Mouse (Mus musculus) embryo, embryonic 10.5 days (tissue): ENCODE data around the gene Skp1a.
"Not testable (repeated sequence)": the region's sequence is repeated elsewhere in the genome, so short reads cannot be mapped to it uniquely, and the experiment has no call there.

ENCODE experiments used
- DNase-seq: peaks from one replicate; pipeline ENCODE4 v3.0.0-alpha.2; 2015; ENCODE audit warnings: low spot score

Skp1a gene

GRCm38 (mm10) chr11:52231606-52232541 lies at the start of gene Skp1a:
TSS of gene Skp1a (plus strand) at chr11:52231995.
- DNase-seq = peak; percentile 92

- not testable (repeated sequence) for DNase-seq
Measured at GRCm38 (mm10) chr11:52196496-52197023, 35.2 kb upstream of the Skp1a start.

- no peak for DNase-seq
Measured at GRCm38 (mm10) chr11:52213887-52214286, 17.9 kb upstream of the Skp1a start, which contains the start of gene Olfr1371. TSS of gene Olfr1371 (minus strand) at chr11:52213987.

- peak; percentile 85 for DNase-seq
Measured at GRCm38 (mm10) chr11:52220282-52220681, 11.5 kb upstream of the Skp1a start.

GRCm38 (mm10) chr11:52221921-52222320 lies 9.9 kb upstream of the Skp1a start:
- not testable (repeated sequence) for DNase-seq

- peak; percentile 23 for DNase-seq
Measured at GRCm38 (mm10) chr11:52222891-52223290, 8.9 kb upstream of the Skp1a start.

- DNase-seq = peak; percentile 24
Measured at GRCm38 (mm10) chr11:52223968-52224682, 7.7 kb upstream of the Skp1a start.

- DNase-seq = no peak
Measured at GRCm38 (mm10) chr11:52225986-52226599, 5.7 kb upstream of the Skp1a start.

GRCm38 (mm10) chr11:52227053-52227452 lies 4.7 kb upstream of the Skp1a start:
- no peak for DNase-seq

GRCm38 (mm10) chr11:52227466-52228226 lies 4.1 kb upstream of the Skp1a start:
- DNase-seq = no peak

- DNase-seq = no peak
Measured at GRCm38 (mm10) chr11:52228722-52229448, 2.9 kb upstream of the Skp1a start.

GRCm38 (mm10) chr11:52230694-52231093 lies 1.1 kb upstream of the Skp1a start:
- no peak for DNase-seq

GRCm38 (mm10) chr11:52233043-52233653 lies 1.4 kb downstream of the Skp1a start:
- no peak for DNase-seq

- no peak for DNase-seq
Measured at GRCm38 (mm10) chr11:52233906-52234305, 2.1 kb downstream of the Skp1a start.

GRCm38 (mm10) chr11:52234509-52234908 lies 2.7 kb downstream of the Skp1a start:
- DNase-seq = no peak

GRCm38 (mm10) chr11:52240898-52241542 lies 9.2 kb downstream of the Skp1a start:
- DNase-seq = no peak

GRCm38 (mm10) chr11:52249452-52249851 lies 17.7 kb downstream of the Skp1a start:
- DNase-seq = no peak

GRCm38 (mm10) chr11:52251770-52252169 lies 20.0 kb downstream of the Skp1a start:
- DNase-seq = no peak

GRCm38 (mm10) chr11:52252692-52253091 lies 20.9 kb downstream of the Skp1a start:
- no peak for DNase-seq
